Mouse (Mus musculus): ENCODE measurements around the gene Rgsl1. TPM values are rescaled to one million over a fixed set of nuclear protein-coding genes. Genes with fewer than 3 reads are reported as not detected.

The Rgsl1 gene
- polyA plus RNA-seq, 1 experiment from 2014 or later, result 0.12 TPM

GRCm38 (mm10) chr1:153734866-153735265 is 109.1 kb downstream of the Rgsl1 start:
- 81% methylated on average over 4 of the region's 4 CpGs for WGBS
- H3K36me3 ChIP-seq, result no peaks in the 10 kb centered on the region
- H3K9ac ChIP-seq, result no peak overlapping the region
- H3K27me3 ChIP-seq, result peaks cover 17% of the 10 kb centered on the region
- ATAC-seq (ENCODE audit: low FRiP score), result no peak
- H3K4me1 ChIP-seq, result peaks cover 44% of the 10 kb centered on the region
- no peak overlapping the region for H3K4me2 ChIP-seq (replicated peaks)
- no peak overlapping the region for H3K27ac ChIP-seq
- no peaks in the 10 kb centered on the region for H3K9me3 ChIP-seq (replicated peaks)
- no peak overlapping the region for H3K4me3 ChIP-seq

- Histone ChIP-seq H3K27ac (no peak overlapping the region), H3K9ac (0 out of 2 replicates have a peak overlapping the region, but pooled peaks have one; percentile 10), H3K36me3 (no peaks in the 10 kb centered on the region), H3K4me2 (replicated peaks) (no peak overlapping the region), H3K4me3 (no peak overlapping the region), H3K27me3 (peaks cover 4% of the 10 kb centered on the region), H3K4me1 (peaks cover 45% of the 10 kb centered on the region), H3K9me3 (replicated peaks) (no peaks in the 10 kb centered on the region)
- WGBS, result 30% methylated on average over 9 of the region's 9 CpGs
- peak; percentile 61 for ATAC-seq (ENCODE audit: low FRiP score)
Measured at GRCm38 (mm10) chr1:153733181-153733580, 110.8 kb downstream of the Rgsl1 start.

GRCm38 (mm10) chr1:153730671-153731070 is 113.3 kb downstream of the Rgsl1 start:
- Histone ChIP-seq H3K9me3 (replicated peaks) (no peaks in the 10 kb centered on the region), H3K9ac (no peak overlapping the region), H3K27ac (no peak overlapping the region), H3K4me2 (replicated peaks) (no peak overlapping the region), H3K27me3 (no peaks in the 10 kb centered on the region), H3K4me3 (no peak overlapping the region), H3K4me1 (peaks cover 27% of the 10 kb centered on the region), H3K36me3 (no peaks in the 10 kb centered on the region)
- 53% methylated on average over 3 of the region's 3 CpGs for WGBS
- ATAC-seq (ENCODE audit: low FRiP score), result no peak

GRCm38 (mm10) chr1:153729806-153730205 is 114.1 kb downstream of the Rgsl1 start:
- Histone ChIP-seq H3K9ac (no peak overlapping the region), H3K36me3 (no peaks in the 10 kb centered on the region), H3K4me1 (peaks cover 27% of the 10 kb centered on the region), H3K4me2 (replicated peaks) (no peak overlapping the region), H3K27ac (no peak overlapping the region), H3K27me3 (no peaks in the 10 kb centered on the region), H3K9me3 (replicated peaks) (no peaks in the 10 kb centered on the region), H3K4me3 (no peak overlapping the region)
- WGBS, result 65% methylated on average over 2 of the region's 2 CpGs
- no peak for ATAC-seq (ENCODE audit: low FRiP score)

Other genes starting within 250 kb of the Rgsl1 start
- gene Rgs8, start 191.1 kb downstream of the Rgsl1 start, polyA plus RNA-seq (2016; fragmentation: Nextera tagmentation; extraction: Ambion mirVana), result 18.3 and 18.6 TPM in 2 replicates
- gene Rgs16, start 103.8 kb downstream of the Rgsl1 start, polyA plus RNA-seq (2016; fragmentation: Nextera tagmentation; extraction: Ambion mirVana), result 24.9 and 27.0 TPM in 2 replicates
- gene Rnasel, start 94.7 kb downstream of the Rgsl1 start, polyA plus RNA-seq (2016; fragmentation: Nextera tagmentation; extraction: Ambion mirVana), result 39.5 and 40.0 TPM in 2 replicates
- 0.42 and 0.46 TPM in 2 replicates for gene Teddm1b, start 30.2 kb upstream of the Rgsl1 start, polyA plus RNA-seq (2016; fragmentation: Nextera tagmentation; extraction: Ambion mirVana)
- gene Teddm1a, start 47.6 kb upstream of the Rgsl1 start, polyA plus RNA-seq (2016; fragmentation: Nextera tagmentation; extraction: Ambion mirVana), result not detected in 2 replicates
- 126 TPM in 2 replicates for gene Glul, start 55.8 kb upstream of the Rgsl1 start, polyA plus RNA-seq (2016; fragmentation: Nextera tagmentation; extraction: Ambion mirVana)
- gene Teddm2, start 56.1 kb upstream of the Rgsl1 start, polyA plus RNA-seq (2016; fragmentation: Nextera tagmentation; extraction: Ambion mirVana), result 0.66 and 0.77 TPM in 2 replicates